Mouse (Mus musculus) midbrain, embryonic 15.5 days (tissue): ENCODE data around the gene Sgsm1. TPM values are rescaled to one million over a fixed set of nuclear protein-coding genes. Genes with fewer than 3 reads are reported as not detected.
A peak's percentile ranks its signal among the peaks of the same experiment; 100 is the strongest.

Experiments
- ATAC-seq: fragments of 200-750 bp; cut with Nextera tagmentation; replicated peaks from 2 replicates; pipeline ENCODE4 v1.8.0; 2017; ENCODE audit warnings: moderate TSS enrichment
- H3K27ac ChIP-seq: fragments of 300-500 bp; sonication (generic); 2 replicates; pipeline ENCODE4 v1.5.1; 2015; ENCODE audit warnings: mild to moderate bottlenecking, inconsistent platforms
- H3K27me3 ChIP-seq: fragments of 300-500 bp; sonication (generic); replicated peaks from 2 replicates; pipeline ENCODE4 v1.6.1; 2015; ENCODE audit warnings: inconsistent platforms
- H3K36me3 ChIP-seq: fragments of 300-500 bp; sonication (generic); replicated peaks from 2 replicates; pipeline ENCODE4 v1.6.1; 2015; ENCODE audit warnings: inconsistent platforms
- H3K4me1 ChIP-seq: fragments of 300-500 bp; sonication (generic); 2 replicates; pipeline ENCODE4 v1.6.1; 2015; ENCODE audit warnings: inconsistent platforms
- H3K4me2 ChIP-seq: fragments of 300-500 bp; sonication (generic); 2 replicates; pipeline ENCODE4 v1.6.1; 2015; ENCODE audit warnings: inconsistent platforms, mild to moderate bottlenecking, moderate library complexity
- H3K4me3 ChIP-seq: fragments of 300-500 bp; sonication (generic); 2 replicates; pipeline ENCODE4 v1.5.1; 2015; ENCODE audit warnings: mild to moderate bottlenecking, inconsistent platforms
- H3K9ac ChIP-seq: fragments of 300-500 bp; sonication (generic); 2 replicates; pipeline ENCODE4 v1.6.1; 2015; ENCODE audit warnings: mild to moderate bottlenecking, inconsistent platforms
- H3K9me3 ChIP-seq: fragments of 300-500 bp; sonication (generic); 2 replicates; pipeline ENCODE4 v1.6.1; 2016; ENCODE audit warnings: inconsistent platforms
- WGBS: fragments of 180-500 bp; shearing (Covaris S2); methylation state at CpG from one replicate; pipeline ENCODE4 v1.1.7; 2015; ENCODE audit warnings: mixed read lengths; 5-methylcytosine and 5-hydroxymethylcytosine counted together
- polyA plus RNA-seq: library from polyadenylated mRNA; unstranded; fragments of >200 nt; fragmentation: Nextera tagmentation; extraction: Ambion mirVana; gene quantifications from 2 replicates; pipeline ENCODE4 v1.2.1, GENCODE M21; 2015

Gene Sgsm1
- polyA plus RNA-seq, 1 experiment from 2014 or later, result 27.4 TPM

DNA sequence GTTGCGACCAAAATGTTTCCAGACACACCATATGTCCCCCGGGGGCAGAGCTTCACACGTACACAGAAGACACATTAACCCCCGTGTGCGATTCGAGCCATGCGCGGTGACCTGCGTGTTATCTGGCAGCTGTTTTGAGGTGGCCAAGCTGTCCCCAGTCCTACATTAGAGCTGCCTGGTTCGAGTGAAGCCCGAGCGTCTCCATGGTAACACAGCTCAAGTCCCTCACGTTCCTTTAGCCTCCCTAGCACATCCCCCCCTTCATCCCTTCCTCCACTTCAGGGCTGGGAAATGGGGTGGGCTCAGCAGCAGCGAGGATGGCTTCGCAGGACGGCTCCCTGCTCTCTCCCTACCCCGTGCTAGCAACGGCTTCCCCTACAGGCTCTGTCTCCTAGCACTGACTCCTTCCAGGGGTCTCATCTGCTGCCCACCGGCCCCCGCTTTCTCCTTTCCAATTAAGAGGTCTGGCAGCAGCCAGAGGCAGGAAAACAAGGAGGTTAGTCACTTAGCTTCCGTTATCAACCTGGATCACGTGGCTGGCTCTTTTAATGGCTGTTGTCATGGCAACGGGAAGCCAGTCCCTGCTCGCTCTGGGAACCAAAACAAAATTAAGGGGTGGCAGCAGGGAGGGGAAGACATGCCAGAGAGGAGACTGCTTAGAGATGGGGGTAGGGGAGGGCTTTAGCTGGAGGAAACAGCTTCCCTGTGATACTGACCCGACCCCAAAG, 3.7 kb downstream of the Sgsm1 start:
- Histone ChIP-seq H3K27me3 (no peaks in the 10 kb centered on the region), H3K36me3 (no peaks in the 10 kb centered on the region), H3K4me3 (peak overlapping the region; percentile 36), H3K27ac (peak overlapping the region; percentile 95), H3K4me2 (peak overlapping the region; percentile 74), H3K4me1 (peaks cover 54% of the 10 kb centered on the region), H3K9me3 (no peaks in the 10 kb centered on the region), H3K9ac (peak overlapping the region; percentile 43)
- WGBS, result under 1% methylated on average over 25 of the region's 25 CpGs
- ATAC-seq, result peak; percentile 89

DNA sequence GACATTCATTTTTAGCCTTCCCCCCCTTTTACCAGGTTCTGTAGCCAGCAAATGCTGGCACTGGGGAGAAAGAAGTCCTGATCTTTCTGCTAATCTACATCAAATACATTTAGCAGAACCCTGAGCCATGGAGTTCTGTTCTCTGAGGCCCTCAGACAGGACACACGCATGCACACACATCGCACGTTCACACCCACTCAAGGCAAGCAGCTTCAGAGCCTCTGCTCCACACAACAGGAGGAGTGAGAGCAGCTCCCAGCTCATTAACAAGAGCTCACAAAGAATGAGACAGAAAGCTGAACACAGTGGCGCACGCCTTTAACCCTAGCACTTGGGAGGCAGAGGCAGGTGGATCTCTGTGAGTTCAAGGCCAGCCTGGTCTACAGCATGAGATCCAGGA, 6.1 kb downstream of the Sgsm1 start:
- Histone ChIP-seq H3K9ac (no peak overlapping the region), H3K4me1 (peaks cover 55% of the 10 kb centered on the region), H3K27ac (peak overlapping the region; percentile 57)

DNA sequence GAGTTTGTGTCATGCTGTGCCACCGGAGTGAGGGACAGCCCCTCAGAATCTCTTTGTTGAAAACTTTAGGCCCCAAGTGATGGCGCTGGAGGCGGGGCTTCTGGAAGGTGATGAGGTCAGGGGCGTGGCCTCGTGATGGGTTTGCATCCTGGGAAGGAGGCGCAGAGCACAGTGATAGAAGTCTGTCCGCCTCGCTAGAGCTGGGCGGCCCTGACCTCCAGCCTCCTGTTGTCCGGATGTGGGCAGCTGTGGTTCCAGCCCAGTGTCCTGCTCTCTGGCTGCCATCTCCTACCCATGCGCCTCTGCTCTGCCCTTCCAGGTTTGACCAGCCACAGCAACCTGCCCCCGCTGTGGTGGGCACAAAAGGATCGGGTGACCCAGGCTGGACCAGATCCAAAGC, 8.7 kb downstream of the Sgsm1 start:
- no peaks in the 10 kb centered on the region for H3K9me3 ChIP-seq
- no peak overlapping the region for H3K9ac ChIP-seq
- WGBS, result 20% methylated on average over 13 of the region's 13 CpGs
- H3K4me1 ChIP-seq, result peaks cover 42% of the 10 kb centered on the region
- ATAC-seq, result no peak
- no peak overlapping the region for H3K4me3 ChIP-seq
- H3K27me3 ChIP-seq, result no peaks in the 10 kb centered on the region
- no peaks in the 10 kb centered on the region for H3K36me3 ChIP-seq
- H3K27ac ChIP-seq, result no peak overlapping the region
- H3K4me2 ChIP-seq, result no peak overlapping the region

More for the DNA sequence above, 6.1 kb downstream of the Sgsm1 start:
- WGBS, result 83% methylated on average over 5 of the region's 5 CpGs
- H3K36me3 ChIP-seq, result no peaks in the 10 kb centered on the region
- no peaks in the 10 kb centered on the region for H3K27me3 ChIP-seq
- ATAC-seq, result no peak
- H3K9me3 ChIP-seq, result no peaks in the 10 kb centered on the region
- no peak overlapping the region for H3K4me3 ChIP-seq
- no peak overlapping the region for H3K4me2 ChIP-seq

DNA sequence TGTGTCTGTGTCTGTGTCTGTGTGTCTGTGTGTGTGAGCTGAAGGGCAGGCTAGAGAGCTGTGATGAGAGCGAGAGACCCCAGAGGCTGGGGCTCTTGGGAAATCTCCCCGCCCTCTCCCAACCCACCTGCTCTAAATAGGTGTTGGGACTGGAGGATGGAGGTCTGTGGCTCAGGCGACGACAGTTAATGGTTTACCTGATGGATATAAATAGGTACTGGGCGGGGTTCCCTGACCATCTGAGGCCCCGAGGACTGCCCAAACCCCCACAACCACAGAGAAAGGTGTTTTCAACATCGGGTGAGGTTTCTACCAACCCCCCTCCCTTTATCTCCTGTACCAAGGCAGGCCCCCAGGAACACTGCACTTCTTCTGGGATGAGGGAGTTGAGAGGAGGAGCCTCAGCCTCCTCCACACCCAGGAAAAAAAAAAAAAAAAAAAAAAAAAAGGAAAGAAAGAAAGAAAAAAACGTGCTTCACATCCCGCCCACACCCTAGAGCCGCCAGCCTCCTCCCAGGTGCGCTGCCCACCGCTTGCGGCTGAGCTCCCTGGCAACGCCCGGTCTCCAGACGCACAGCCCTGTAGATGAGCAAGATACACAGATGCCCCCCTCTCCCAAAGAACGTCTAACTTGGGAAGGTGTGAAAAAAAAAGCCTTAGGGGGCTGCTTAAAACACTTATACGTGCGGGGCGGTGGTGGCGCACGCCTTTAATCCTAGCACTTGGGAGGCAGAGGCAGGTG, 10.3 kb downstream of the Sgsm1 start:
- H3K27me3 ChIP-seq, result no peaks in the 10 kb centered on the region
- 78% methylated on average over 22 of the region's 22 CpGs for WGBS
- no peak for ATAC-seq

DNA sequence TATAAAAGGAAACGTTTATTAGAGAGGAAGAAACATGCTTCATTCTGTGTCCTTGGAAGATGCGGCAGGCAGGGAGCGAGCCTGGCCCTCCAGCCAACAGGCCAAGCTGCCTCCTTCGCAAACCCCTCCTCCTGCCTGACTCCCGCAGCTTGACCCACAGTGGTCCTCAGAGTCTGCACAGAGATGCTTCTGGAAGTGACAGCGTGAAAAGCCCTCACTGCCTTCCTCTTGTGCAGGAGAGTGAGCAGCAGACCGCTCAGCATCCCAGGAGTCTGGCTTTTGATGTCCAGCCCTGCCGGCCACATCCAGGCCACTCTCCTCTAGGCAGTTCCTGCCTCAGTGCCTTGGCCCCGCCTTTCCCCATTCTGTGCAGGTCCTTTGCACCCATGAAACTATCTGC, 11.2 kb downstream of the Sgsm1 start:
- Histone ChIP-seq H3K27me3 (no peaks in the 10 kb centered on the region), H3K4me1 (peaks cover 23% of the 10 kb centered on the region), H3K36me3 (no peaks in the 10 kb centered on the region), H3K4me3 (no peak overlapping the region), H3K9me3 (no peaks in the 10 kb centered on the region), H3K9ac (no peak overlapping the region), H3K4me2 (no peak overlapping the region), H3K27ac (no peak overlapping the region)
- 0 out of 2 replicates have a peak, but pooled peaks have one; percentile 24 for ATAC-seq
- 40% methylated on average over 9 of the region's 9 CpGs for WGBS

More for the DNA sequence above, 10.3 kb downstream of the Sgsm1 start:
- H3K27ac ChIP-seq, result no peak overlapping the region
- H3K4me3 ChIP-seq, result no peak overlapping the region
- no peaks in the 10 kb centered on the region for H3K9me3 ChIP-seq
- no peak overlapping the region for H3K4me2 ChIP-seq
- no peaks in the 10 kb centered on the region for H3K36me3 ChIP-seq
- H3K4me1 ChIP-seq, result peaks cover 31% of the 10 kb centered on the region
- no peak overlapping the region for H3K9ac ChIP-seq

DNA sequence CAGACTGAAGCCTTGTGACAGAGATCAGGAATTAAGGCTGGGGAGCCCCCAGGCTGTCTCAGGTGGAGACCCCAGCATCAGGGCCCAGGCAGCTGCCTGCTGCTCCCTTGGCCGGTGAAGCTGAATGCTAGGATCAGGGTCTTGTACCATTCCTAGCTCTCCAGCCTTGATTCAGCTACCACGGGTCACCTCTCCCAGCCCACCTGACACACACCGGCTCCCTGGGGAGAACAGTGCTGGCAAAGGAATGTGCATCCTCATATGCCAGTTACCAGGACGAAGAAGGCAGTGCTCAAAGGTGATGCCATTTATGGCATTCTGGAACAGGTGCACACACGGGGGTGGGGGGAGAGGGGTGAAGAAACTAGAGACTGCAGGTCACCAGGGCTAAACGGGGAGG, 11.8 kb downstream of the Sgsm1 start:
- Histone ChIP-seq H3K9ac (no peak overlapping the region), H3K4me3 (no peak overlapping the region), H3K36me3 (no peaks in the 10 kb centered on the region), H3K27ac (no peak overlapping the region), H3K4me1 (peaks cover 17% of the 10 kb centered on the region), H3K27me3 (no peaks in the 10 kb centered on the region), H3K9me3 (no peaks in the 10 kb centered on the region), H3K4me2 (no peak overlapping the region)
- WGBS, result 71% methylated on average over 6 of the region's 6 CpGs
- no peak for ATAC-seq

DNA sequence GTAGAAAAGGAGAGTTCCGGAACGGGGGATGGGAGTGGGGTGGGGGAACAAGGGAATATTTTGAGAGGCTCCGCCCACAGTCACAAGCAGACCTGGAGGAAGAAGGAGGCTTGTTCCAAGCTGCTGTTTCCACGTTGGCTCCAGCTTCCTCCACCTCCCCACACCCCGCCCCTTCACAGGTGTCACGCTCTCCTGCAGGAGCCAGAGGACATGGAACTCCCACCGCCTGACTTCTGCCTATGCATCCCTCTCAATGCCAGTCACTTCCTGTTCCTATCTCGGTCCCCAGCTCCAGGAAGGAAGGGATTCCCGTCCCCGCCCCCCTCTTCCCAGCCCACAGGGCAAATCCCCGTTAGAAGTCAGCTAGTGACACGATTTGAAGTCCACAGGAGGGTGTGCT, 12.5 kb downstream of the Sgsm1 start:
- Histone ChIP-seq H3K27me3 (no peaks in the 10 kb centered on the region), H3K4me2 (no peak overlapping the region), H3K36me3 (no peaks in the 10 kb centered on the region), H3K4me1 (peaks cover 17% of the 10 kb centered on the region), H3K9me3 (no peaks in the 10 kb centered on the region), H3K9ac (no peak overlapping the region), H3K4me3 (no peak overlapping the region), H3K27ac (no peak overlapping the region)
- 30% methylated on average over 12 of the region's 12 CpGs for WGBS
- no peak for ATAC-seq

DNA sequence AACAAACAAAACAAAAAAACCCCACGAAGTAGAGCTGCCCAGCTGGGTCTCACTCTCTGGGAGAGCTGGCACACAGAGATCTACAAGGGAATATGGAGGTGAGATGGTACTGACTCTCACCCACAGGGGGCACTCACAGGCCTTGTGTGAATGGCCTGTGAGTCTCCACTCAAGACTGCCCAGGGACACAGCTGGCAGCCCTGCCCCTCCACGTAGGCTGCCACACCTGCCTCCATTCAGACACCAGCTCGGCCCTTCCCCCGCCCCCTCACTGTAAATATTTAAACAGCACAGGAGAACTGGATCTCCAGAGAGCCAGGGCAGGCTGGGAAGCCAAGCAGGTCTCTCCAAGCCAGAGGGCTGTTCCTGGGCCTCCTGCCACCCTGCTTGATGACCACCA, 14.8 kb downstream of the Sgsm1 start:
- no peak for ATAC-seq
- Histone ChIP-seq H3K9me3 (no peaks in the 10 kb centered on the region), H3K4me2 (no peak overlapping the region), H3K27me3 (no peaks in the 10 kb centered on the region; the same call in 1 of the 2 replicates), H3K4me1 (peaks cover 19% of the 10 kb centered on the region), H3K36me3 (no peaks in the 10 kb centered on the region), H3K4me3 (no peak overlapping the region), H3K9ac (no peak overlapping the region), H3K27ac (no peak overlapping the region)
- 33% methylated on average over 4 of the region's 4 CpGs for WGBS

DNA sequence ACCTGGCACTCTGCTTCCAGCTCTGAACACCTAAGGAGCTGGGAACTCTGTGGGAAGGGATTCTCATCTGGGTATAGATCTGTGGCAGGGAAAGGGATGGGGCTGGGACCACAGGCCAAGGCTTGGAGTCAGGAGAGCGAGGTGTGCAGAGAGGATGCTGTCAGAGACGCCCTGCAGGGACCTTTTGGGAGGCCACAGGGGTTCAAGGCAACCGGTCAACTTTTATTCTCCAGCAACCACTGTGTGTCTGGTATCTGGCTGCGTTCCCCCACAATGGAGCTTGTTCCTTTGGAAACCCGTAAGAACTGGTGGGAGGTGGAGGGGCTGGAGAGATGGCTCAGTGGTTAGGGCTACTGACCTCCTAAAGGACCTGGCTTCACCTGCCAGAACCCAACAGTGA, 16.0 kb downstream of the Sgsm1 start:
- H3K9me3 ChIP-seq, result no peaks in the 10 kb centered on the region
- no peak for ATAC-seq
- H3K4me2 ChIP-seq, result no peak overlapping the region
- H3K4me1 ChIP-seq, result peaks cover 16% of the 10 kb centered on the region
- no peaks in the 10 kb centered on the region for H3K36me3 ChIP-seq
- no peak overlapping the region for H3K9ac ChIP-seq
- H3K4me3 ChIP-seq, result no peak overlapping the region
- H3K27me3 ChIP-seq, result no peaks in the 10 kb centered on the region; the same call in 1 of the 2 replicates
- H3K27ac ChIP-seq, result no peak overlapping the region
- WGBS, result 89% methylated on average over 5 of the region's 5 CpGs

DNA sequence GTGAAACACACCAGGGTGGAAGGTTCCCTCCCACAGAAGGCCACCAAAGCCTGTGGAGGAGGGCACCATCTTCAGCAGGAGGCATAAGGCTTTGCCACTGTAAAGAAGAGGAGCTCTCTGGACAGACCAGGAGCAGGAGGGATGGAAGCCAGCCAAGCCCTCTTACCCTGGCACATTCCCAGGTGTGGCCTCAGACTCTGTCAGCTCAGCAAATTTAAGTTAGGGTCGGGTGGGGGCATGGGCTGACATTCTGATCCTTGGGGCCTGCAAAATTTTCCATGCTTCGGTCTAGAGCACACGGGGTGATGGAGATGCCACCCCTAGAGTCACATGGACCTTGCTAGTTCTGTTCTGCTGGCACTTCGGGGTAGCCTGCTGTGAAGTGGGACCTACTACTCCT, 17.1 kb downstream of the Sgsm1 start:
- Histone ChIP-seq H3K36me3 (no peaks in the 10 kb centered on the region), H3K9me3 (no peaks in the 10 kb centered on the region), H3K4me3 (no peak overlapping the region), H3K4me1 (peaks cover 6% of the 10 kb centered on the region), H3K4me2 (no peak overlapping the region), H3K9ac (no peak overlapping the region), H3K27me3 (peaks cover 6% of the 10 kb centered on the region; the same call in 1 of the 2 replicates), H3K27ac (no peak overlapping the region)
- WGBS, result 76% methylated on average over 4 of the region's 4 CpGs
- ATAC-seq, result no peak

DNA sequence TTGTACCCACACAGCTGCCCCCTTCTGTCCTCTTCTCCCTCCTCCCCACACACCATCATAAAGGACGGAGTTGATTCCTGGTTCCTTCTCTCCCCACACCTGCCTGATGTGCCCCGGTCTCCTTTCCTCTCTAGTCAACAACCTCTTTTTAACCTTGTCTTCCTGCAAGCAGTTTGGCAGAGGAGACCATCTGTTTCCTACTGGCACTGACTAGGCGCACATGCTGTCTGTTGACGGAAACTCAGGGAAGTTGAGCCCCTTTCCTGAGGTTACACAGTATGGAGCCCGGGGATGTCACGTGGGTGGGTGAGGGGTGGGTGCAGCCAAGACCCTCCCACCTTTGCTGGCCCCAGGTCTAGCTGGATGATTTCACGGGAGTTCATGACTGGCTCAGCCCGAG, 17.8 kb downstream of the Sgsm1 start:
- peaks cover 12% of the 10 kb centered on the region; the same call in 1 of the 2 replicates for H3K27me3 ChIP-seq
- no peak for ATAC-seq
- no peak overlapping the region for H3K27ac ChIP-seq
- peaks cover 2% of the 10 kb centered on the region for H3K4me1 ChIP-seq
- 56% methylated on average over 8 of the region's 8 CpGs for WGBS
- no peaks in the 10 kb centered on the region for H3K36me3 ChIP-seq
- H3K4me2 ChIP-seq, result no peak overlapping the region
- H3K4me3 ChIP-seq, result no peak overlapping the region
- H3K9me3 ChIP-seq, result no peaks in the 10 kb centered on the region
- no peak overlapping the region for H3K9ac ChIP-seq

DNA sequence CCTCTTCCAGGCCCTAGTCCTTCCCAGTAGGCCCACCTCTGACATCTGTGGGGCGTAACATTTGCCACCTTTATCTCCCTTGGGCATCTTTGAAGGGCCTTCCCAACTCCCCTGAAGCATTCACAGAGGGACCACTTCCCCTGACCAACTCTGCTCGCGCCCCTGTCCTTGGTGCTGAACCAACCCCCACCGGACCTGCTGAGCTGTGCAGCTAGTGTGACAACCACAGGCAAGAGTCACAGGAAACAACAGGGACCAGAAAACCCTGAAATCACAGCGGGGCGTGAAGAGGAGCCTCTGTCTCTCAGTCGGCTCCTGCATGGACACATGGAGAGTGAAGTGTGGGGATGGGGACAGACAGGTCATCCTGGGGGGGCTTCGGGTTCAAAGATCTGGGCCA, 18.4 kb downstream of the Sgsm1 start:
- 12% methylated on average over 8 of the region's 8 CpGs for WGBS
- no peak overlapping the region for H3K4me2 ChIP-seq
- H3K4me1 ChIP-seq, result peaks cover 5% of the 10 kb centered on the region
- H3K9me3 ChIP-seq, result no peaks in the 10 kb centered on the region
- no peak overlapping the region for H3K27ac ChIP-seq
- H3K4me3 ChIP-seq, result no peak overlapping the region
- ATAC-seq, result no peak
- no peak overlapping the region for H3K9ac ChIP-seq
- H3K36me3 ChIP-seq, result no peaks in the 10 kb centered on the region
- H3K27me3 ChIP-seq, result peaks cover 15% of the 10 kb centered on the region; the same call in 1 of the 2 replicates
